Mouse (Mus musculus): ENCODE results near the gene Hsp90ab1. TPM values are rescaled to one million over a fixed set of nuclear protein-coding genes. Genes with fewer than 3 reads are reported as not detected.

Gene Hsp90ab1
- polyA plus RNA-seq, 1 experiment = 1,562 TPM

DNA sequence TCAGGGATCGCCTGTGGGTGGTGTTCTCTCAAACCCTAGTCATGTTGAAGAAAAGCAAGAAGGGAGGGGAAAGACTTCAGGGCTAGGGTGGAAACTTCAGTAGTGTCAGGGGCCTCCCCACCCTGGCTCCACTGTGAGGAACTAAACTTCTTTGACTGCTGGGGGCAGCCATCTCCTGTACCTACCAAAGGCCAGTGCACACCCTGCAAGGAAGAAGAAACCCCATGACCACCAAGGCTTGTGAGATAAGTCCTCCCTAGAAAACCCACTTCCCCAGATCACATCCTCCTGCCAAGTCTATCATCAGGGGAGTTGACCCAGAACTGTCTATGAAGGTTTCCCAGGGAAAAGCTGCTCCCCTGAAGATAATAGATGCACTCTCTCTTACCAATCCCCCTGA is 18.7 kb downstream of the Hsp90ab1 start:
- Histone ChIP-seq H3K4me3 (ENCODE audit: insufficient read depth, low read length) (no peak overlapping the region), H3K27ac (ENCODE audit: insufficient read depth, low read length) (no peak overlapping the region), H3K4me1 (ENCODE audit: control insufficient read depth, insufficient read depth, low read length) (no peaks in the 10 kb centered on the region; the same call in 1 of the 2 replicates)
- TF ChIP-seq POLR2A (IDR thresholded peaks at IDR 0.05; ENCODE audit: low read depth, low read length) (no peak), CTCF (IDR thresholded peaks at IDR 0.05; ENCODE audit: borderline replicate concordance, insufficient read depth, low read length) (no peak)

DNA sequence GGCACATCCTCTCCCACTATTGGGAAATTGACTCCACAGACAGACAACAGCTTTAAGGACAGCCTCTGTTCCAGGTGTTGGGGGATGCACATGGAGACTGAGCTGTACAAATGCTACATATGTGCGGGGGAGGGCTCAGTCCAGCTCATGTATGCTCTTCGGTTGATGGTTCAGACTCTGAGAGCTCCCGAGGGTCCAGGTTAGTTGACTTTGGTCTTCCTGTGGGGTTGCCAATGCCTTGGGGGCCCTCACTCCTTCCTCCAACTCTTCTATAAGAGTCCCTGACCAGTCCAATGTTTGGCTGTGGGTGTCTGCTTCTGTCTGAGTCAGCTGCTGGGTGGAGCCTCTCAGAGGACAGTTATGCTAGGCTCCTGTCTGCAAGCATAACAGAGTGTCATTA is 20.0 kb downstream of the Hsp90ab1 start:
- no peak overlapping the region for H3K4me3 ChIP-seq (ENCODE audit: insufficient read depth, low read length)
- no peak overlapping the region for H3K27ac ChIP-seq (ENCODE audit: insufficient read depth, low read length)
- no peak for TF ChIP-seq POLR2A (IDR thresholded peaks at IDR 0.05; ENCODE audit: low read depth, low read length)
- no peak for TF ChIP-seq CTCF (IDR thresholded peaks at IDR 0.05; ENCODE audit: borderline replicate concordance, insufficient read depth, low read length)
- H3K4me1 ChIP-seq (ENCODE audit: control insufficient read depth, insufficient read depth, low read length) = no peaks in the 10 kb centered on the region; the same call in 1 of the 2 replicates

DNA sequence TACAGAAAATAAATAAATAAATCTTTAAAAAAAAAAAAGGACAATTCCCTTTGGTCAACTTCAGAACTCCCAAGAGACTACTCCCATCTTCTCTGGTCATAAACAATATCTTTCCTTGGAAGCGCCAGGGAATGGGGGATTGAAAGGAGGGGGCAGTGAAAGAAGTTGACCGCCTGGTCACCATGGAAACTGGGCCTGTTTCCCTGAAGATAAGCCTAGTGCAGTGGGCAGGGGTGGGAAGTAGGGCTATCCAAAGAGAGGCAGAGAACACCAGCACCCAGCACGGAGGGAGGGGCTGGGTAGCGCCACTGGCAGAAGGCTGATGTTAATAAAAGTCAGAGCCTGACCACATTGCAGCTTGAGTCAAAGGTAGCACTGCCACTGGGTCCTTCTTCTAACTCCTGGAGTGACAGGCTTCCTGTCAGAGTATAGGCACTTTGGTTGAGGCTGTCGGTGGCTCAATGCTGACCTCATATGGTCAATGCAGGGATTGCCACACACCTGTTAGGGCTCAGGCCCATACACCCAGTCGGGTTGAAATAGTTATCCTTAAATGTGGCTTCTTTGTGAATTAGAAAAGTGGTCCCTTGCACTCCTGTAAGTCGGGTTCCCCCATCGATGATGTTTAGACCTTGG is 21.1 kb downstream of the Hsp90ab1 start:
- H3K4me1 ChIP-seq (ENCODE audit: control insufficient read depth, insufficient read depth, low read length) = no peaks in the 10 kb centered on the region; the same call in 1 of the 2 replicates

DNA sequence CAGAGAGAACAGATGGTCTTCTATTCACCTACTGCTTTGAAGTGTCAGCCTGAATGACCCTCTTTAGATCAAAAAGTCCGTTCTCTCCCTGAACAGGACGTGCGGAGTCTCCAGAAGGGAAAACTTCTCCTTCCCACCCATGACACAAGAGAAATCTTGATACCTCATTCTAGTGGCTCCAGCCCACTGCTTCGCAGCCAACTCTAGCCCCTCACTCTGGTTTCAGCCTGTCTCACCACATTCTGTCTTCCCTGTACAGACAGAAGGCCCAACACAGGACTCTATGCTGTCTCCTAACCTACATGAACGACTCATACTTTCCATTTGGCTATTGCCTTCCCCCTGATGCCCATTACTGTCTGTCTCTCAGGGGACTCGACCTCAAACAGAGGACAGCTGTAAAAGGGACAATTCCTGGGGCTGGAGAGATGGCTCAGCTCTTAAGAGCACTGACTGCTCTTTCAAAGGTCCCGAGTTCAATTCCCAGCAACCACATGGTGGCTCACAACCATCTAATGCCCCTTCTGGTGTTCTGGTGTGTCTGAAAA is 21.7 kb downstream of the Hsp90ab1 start:
- no peak for TF ChIP-seq POLR2A (IDR thresholded peaks at IDR 0.05; ENCODE audit: low read depth, low read length)
- no peak for TF ChIP-seq CTCF (IDR thresholded peaks at IDR 0.05; ENCODE audit: borderline replicate concordance, insufficient read depth, low read length)
- Histone ChIP-seq H3K4me1 (ENCODE audit: control insufficient read depth, insufficient read depth, low read length) (no peaks in the 10 kb centered on the region), H3K27ac (ENCODE audit: insufficient read depth, low read length) (no peak overlapping the region), H3K4me3 (ENCODE audit: insufficient read depth, low read length) (no peak overlapping the region)

More for the DNA sequence above, 21.1 kb downstream of the Hsp90ab1 start:
- no peak for TF ChIP-seq POLR2A (IDR thresholded peaks at IDR 0.05; ENCODE audit: low read depth, low read length)
- TF ChIP-seq CTCF (IDR thresholded peaks at IDR 0.05; ENCODE audit: borderline replicate concordance, insufficient read depth, low read length) = peak; percentile 83
- H3K27ac ChIP-seq (ENCODE audit: insufficient read depth, low read length) = no peak overlapping the region
- H3K4me3 ChIP-seq (ENCODE audit: insufficient read depth, low read length) = no peak overlapping the region

DNA sequence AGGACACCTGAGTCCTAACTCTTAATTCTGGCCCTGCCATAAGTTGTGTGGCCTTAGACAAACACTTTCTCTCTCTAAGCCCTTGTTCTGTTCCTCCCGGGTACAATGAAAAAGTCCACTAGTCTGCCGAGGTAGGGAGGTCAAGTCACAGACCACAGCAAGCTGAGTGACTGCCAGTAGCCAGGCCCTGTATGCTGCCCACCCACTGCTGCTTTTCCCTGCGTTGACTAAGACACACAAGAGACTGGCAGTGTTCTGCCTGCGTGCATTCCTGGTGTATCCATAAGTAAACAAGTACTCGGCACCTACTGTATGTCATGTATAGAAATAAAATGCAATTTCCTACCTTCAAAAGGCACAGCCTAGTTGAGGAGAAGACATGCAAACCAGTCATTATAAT is 22.8 kb downstream of the Hsp90ab1 start:
- TF ChIP-seq CTCF (IDR thresholded peaks at IDR 0.05; ENCODE audit: borderline replicate concordance, insufficient read depth, low read length) (no peak), POLR2A (IDR thresholded peaks at IDR 0.05; ENCODE audit: low read depth, low read length) (no peak)
- H3K4me3 ChIP-seq (ENCODE audit: insufficient read depth, low read length) = no peak overlapping the region
- H3K27ac ChIP-seq (ENCODE audit: insufficient read depth, low read length) = no peak overlapping the region

DNA sequence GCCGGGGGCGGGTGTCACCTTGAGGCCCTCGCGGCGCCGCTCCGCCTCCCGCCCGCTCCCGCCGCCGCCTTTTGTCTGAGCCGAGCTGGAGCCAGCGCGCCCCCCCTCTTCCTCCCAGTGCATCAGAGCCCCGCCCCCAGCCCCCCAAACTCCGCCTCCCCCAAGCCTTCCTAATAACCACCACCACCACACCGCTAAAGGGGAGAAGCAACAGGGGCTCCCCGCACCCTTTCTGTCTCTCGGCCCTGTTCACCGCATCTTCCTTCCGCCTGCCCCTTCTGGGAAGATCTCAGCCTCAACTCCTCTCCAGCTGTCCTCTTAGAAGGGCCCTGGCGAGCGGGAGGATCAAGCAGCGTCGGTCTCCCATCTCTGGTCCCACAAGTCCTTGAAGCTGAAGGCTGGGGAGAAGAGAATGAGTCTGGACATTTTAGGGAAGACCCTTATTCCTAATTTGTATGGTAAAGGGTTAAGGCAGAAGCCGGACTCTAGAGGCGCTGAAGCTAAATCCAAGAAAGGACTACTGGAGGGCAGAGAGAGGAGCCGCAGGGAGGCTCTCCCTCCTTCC is 23.4 kb downstream of the Hsp90ab1 start, which contains the start of gene Tmem151b:
Gene Tmem151b, minus strand, starts transcription at position 61 of the 565 bp plus-strand sequence.
- Histone ChIP-seq H3K27ac (ENCODE audit: insufficient read depth, low read length) (no peak within 1 kb of the TSS), H3K4me1 (ENCODE audit: control insufficient read depth, insufficient read depth, low read length) (no peaks in the 10 kb centered on the region), H3K4me3 (ENCODE audit: insufficient read depth, low read length) (peak within 1 kb of the TSS; percentile 34)
- TF ChIP-seq CTCF (IDR thresholded peaks at IDR 0.05; ENCODE audit: borderline replicate concordance, insufficient read depth, low read length) (no peak), POLR2A (IDR thresholded peaks at IDR 0.05; ENCODE audit: low read depth, low read length) (no peak)

More for the DNA sequence above, 22.8 kb downstream of the Hsp90ab1 start:
- no peaks in the 10 kb centered on the region for H3K4me1 ChIP-seq (ENCODE audit: control insufficient read depth, insufficient read depth, low read length)

DNA sequence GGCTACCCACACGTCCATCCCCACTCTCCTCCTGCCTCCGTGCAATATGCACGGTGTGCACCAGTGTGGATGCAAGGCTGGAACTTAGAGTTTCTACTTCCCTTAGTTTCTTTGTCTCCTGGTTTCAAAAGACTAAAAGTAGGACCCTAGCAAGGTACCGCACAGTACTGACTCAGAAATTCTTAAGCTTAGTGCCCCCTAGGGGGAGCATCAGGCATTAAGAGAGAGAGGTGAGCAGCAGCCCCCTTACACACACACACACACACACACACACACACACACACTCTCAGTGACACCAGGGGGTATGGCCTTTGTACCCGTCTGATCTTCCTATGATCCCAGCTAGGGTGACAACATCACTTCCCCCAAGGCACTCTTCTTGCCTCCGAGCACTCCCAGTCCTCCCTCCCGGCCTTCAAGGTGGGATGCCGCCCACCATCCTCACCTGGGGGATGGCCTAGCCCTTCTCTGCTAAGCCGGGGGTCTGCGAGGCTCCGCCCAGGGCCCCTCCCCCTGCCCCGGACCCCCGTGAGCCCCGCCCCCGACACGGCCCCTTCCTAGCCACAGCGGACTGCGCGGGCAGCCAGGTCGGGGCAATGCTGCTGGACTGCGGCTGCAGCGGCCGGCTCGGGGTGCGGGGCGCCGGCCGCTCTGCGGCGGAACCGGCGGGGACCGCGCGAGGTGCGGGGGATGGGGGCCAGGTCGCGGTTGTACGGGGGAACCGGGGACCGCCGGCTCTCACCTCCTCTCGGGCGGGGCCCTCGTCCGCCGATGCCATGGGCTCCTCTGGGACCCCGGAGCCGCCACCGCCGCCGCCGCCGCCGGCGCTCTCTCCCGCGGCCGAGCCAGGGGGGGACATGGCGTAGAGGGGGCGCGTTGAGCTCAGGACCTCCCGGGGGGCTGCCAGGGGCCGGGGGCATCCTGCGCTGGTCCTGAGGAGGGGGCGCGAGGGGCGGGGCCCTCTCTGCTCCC is 24.2 kb downstream of the Hsp90ab1 start:
- TF ChIP-seq POLR2A (IDR thresholded peaks at IDR 0.05; ENCODE audit: low read depth, low read length) (no peak), CTCF (IDR thresholded peaks at IDR 0.05; ENCODE audit: borderline replicate concordance, insufficient read depth, low read length) (no peak)
- H3K4me3 ChIP-seq (ENCODE audit: insufficient read depth, low read length) = no peak overlapping the region
- no peaks in the 10 kb centered on the region for H3K4me1 ChIP-seq (ENCODE audit: control insufficient read depth, insufficient read depth, low read length)
- H3K27ac ChIP-seq (ENCODE audit: insufficient read depth, low read length) = no peak overlapping the region

DNA sequence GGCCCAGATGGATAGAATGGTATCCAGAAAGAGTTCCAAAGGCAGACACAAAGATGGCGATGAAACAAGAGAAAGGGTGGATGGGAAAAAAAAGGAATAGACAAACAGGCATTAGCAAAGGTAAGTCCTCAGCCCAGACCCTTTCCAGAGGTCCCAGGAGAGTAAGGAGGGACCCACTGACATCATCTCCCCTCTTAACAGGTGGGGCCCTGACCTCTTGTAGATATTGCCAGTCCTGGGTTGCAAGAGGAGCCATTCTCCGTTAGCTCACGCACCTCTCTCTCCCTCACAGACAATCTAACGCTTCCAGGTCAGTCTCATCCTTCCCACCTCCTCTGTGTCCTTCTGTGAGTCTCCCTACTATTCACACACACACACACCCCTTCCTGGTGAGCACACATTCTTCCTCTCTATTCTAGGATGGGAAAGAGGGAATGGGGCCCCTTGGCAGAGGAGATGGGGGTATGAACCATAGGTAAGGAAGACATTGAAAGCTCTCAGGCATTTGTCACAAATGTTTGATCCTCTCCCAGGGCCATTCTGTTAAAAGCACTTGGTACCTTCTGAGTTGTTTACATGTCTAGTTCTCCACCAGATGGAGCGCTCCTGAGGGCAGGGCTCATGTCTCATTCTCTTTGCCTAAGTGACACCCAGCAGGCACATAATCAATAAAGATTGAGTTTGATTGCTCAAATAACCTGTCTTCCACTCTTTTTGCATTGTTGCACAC is 25.4 kb downstream of the Hsp90ab1 start:
- H3K27ac ChIP-seq (ENCODE audit: insufficient read depth, low read length) = no peak overlapping the region
- H3K4me1 ChIP-seq (ENCODE audit: control insufficient read depth, insufficient read depth, low read length) = no peaks in the 10 kb centered on the region
- H3K4me3 ChIP-seq (ENCODE audit: insufficient read depth, low read length) = no peak overlapping the region
- TF ChIP-seq POLR2A (IDR thresholded peaks at IDR 0.05; ENCODE audit: low read depth, low read length) (no peak), CTCF (IDR thresholded peaks at IDR 0.05; ENCODE audit: borderline replicate concordance, insufficient read depth, low read length) (no peak)

DNA sequence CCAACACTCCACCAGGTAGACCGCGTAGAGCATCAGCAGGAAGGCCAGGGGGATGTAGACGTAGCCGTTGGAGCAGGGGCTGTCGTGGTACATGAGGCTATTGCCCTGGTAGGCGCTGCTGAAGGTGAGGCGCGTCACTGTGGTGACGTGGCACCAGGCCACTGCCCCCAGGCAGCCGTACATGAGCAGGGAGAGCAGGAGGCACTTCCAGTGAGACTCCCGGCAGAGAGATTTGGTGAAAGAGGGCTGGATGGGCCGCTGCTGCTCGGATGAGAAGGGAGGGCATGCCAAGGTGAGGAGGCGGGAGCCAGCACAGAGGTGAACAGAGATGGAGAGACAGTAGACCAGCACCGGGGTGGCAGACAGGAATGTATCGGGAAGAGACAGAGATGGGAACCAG is 26.1 kb downstream of the Hsp90ab1 start:
- TF ChIP-seq CTCF (IDR thresholded peaks at IDR 0.05; ENCODE audit: borderline replicate concordance, insufficient read depth, low read length) (no peak), POLR2A (IDR thresholded peaks at IDR 0.05; ENCODE audit: low read depth, low read length) (no peak)
- Histone ChIP-seq H3K4me1 (ENCODE audit: control insufficient read depth, insufficient read depth, low read length) (no peaks in the 10 kb centered on the region), H3K27ac (ENCODE audit: insufficient read depth, low read length) (no peak overlapping the region), H3K4me3 (ENCODE audit: insufficient read depth, low read length) (no peak overlapping the region)
